Mouse (Mus musculus) neutrophil, adult 65 days (primary cell): Measurements from ENCODE around the gene Begain. TPM values are rescaled to one million over a fixed set of nuclear protein-coding genes. Genes with fewer than 3 reads are reported as not detected.

Experiments used
- total RNA-seq: library from RNA; stranded (reverse); gene quantifications from 2 replicates; pipeline ENCODE4 v1.2.4, GENCODE M21; 2023

The Begain gene
- total RNA-seq, result 0.16 TPM in 1 of 2 replicates, not detected in the other

DNA sequence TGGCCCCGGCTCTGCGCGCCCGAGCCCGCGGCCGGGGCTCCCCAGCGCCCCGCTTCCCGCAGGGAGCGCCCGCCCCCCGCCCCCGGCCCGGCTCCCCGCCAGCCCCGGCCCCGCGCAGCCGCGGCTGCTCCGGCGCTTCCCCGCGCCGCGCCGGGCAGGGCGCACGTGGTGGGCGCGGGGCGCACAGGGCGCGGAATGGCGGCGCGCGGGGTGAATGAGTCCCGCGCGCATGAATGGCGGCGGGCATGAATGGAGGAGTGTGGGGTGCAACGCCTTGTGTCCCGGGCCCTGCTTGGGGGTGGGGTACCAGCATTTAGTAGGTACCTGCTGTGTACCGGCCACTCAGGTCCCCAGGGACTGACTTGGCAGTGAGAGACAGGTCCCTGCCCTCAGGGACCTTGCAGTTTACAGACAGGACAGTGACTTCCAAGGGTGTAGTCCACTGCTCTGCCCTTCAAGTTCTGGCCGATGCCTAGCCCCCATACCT lies at the start of gene Begain:
Gene Begain, minus strand, starts transcription at position 51 of the 487 bp plus-strand sequence.

Other genes with a start within 250 kb of the Begain start
- 2.7 and 3.6 TPM in 2 replicates for gene Slc25a29, start 232.3 kb downstream of the Begain start, total RNA-seq
- gene Slc25a47, start 232.2 kb downstream of the Begain start, total RNA-seq, result 0.91 and 2.1 TPM in 2 replicates
- gene Wdr25, start 174.6 kb downstream of the Begain start, total RNA-seq, result 4.2 and 4.8 TPM in 2 replicates
- gene Wars, start 174.0 kb downstream of the Begain start, total RNA-seq, result 17.0 and 18.7 TPM in 2 replicates